Mouse (Mus musculus) MEL (cell line): ENCODE results near the gene Pip5k1b. TPM values are rescaled to one million over a fixed set of nuclear protein-coding genes. Genes with fewer than 3 reads are reported as not detected.

Experiments
- DNase-seq: peaks from one replicate; pipeline ENCODE4 v3.0.0; 2011; ENCODE audit warnings: low read depth, low spot score
- H3K27ac ChIP-seq: 2 replicates; pipeline ENCODE4 v1.5.1; 2012; ENCODE audit warnings: low read depth, mild to moderate bottlenecking, control low read depth, low read length, moderate library complexity; ENCODE audit not compliant: control insufficient read depth
- H3K27me3 ChIP-seq, 2 experiments: fragments of 150-350 bp in 1 of 2; sonication (generic) in 1 of 2; 2 replicates each; pipeline ENCODE4 v1.6.1; 2012; ENCODE audit warnings: low read length in 2 of 2, mild to moderate bottlenecking in 2 of 2, improper control_type of control experiment in 1 of 2, moderate library complexity in 1 of 2; ENCODE audit not compliant: insufficient read depth in 2 of 2, control insufficient read depth in 1 of 2
- H3K36me3 ChIP-seq, 2 experiments: 2 replicates each; pipeline ENCODE4 v1.6.1; 2012 to 2014; ENCODE audit warnings: low read length in 2 of 2, improper control_type of control experiment in 1 of 2, inconsistent platforms in 1 of 2, mild to moderate bottlenecking in 1 of 2; ENCODE audit not compliant: insufficient read depth in 2 of 2, control insufficient read depth in 1 of 2
- H3K4me1 ChIP-seq, 2 experiments: fragments of 150-350 bp in 1 of 2; sonication (generic) in 1 of 2; 2 replicates each; pipeline ENCODE4 v1.6.1; 2012; ENCODE audit warnings: low read length in 2 of 2, improper control_type of control experiment in 1 of 2, mild to moderate bottlenecking in 1 of 2; ENCODE audit not compliant: insufficient read depth in 2 of 2, control insufficient read depth in 1 of 2
- H3K4me3 ChIP-seq, 2 experiments: fragments of 150-350 bp in 1 of 2; sonication (generic) in 1 of 2; 2 replicates each; pipeline ENCODE4 v1.5.1; 2012; ENCODE audit warnings: low read depth in 2 of 2, low read length in 2 of 2, mild to moderate bottlenecking in 2 of 2, moderate library complexity in 2 of 2, control low read depth in 1 of 2, improper control_type of control experiment in 1 of 2; ENCODE audit not compliant: control insufficient read depth in 1 of 2, insufficient read depth in 1 of 2
- H3K79me2 ChIP-seq: 2 replicates; pipeline ENCODE4 v1.6.1; 2012; ENCODE audit warnings: mild to moderate bottlenecking, low read length, moderate library complexity; ENCODE audit not compliant: control insufficient read depth, poor library complexity, insufficient read depth
- H3K9ac ChIP-seq: 2 replicates; pipeline ENCODE4 v1.6.1; 2012; ENCODE audit warnings: low read depth, mild to moderate bottlenecking, control low read depth, low read length, moderate library complexity; ENCODE audit not compliant: control insufficient read depth, poor library complexity, severe bottlenecking
- H3K9me3 ChIP-seq: fragments of 150-350 bp; sonication (generic); replicated peaks from 2 replicates; pipeline ENCODE4 v1.6.1; 2012; ENCODE audit warnings: mild to moderate bottlenecking, low read length, improper control_type of control experiment, moderate library complexity; ENCODE audit not compliant: insufficient read depth
- BHLHE40 ChIP-seq: IDR thresholded peaks from 2 replicates; pipeline ENCODE4 v1.6.1; 2012; ENCODE audit warnings: low read depth, mild to moderate bottlenecking, inconsistent platforms, low read length, improper control_type of control experiment, borderline replicate concordance
- CHD1 ChIP-seq: IDR thresholded peaks from 2 replicates; pipeline ENCODE4 v1.6.1; 2012; ENCODE audit warnings: low read depth, mild to moderate bottlenecking, inconsistent platforms, low read length, improper control_type of control experiment
- CHD2 ChIP-seq: IDR thresholded peaks from 2 replicates; pipeline ENCODE4 v1.6.1; 2011; ENCODE audit warnings: low read length, improper control_type of control experiment
- CTCF ChIP-seq, 3 experiments: IDR thresholded peaks in 2 of 3; conservative IDR thresholded peaks in 1 of 3; 2 replicates each; pipeline ENCODE4 v1.5.1; 2011 to 2012; ENCODE audit warnings: low read length in 3 of 3, low read depth in 2 of 3, mild to moderate bottlenecking in 2 of 3, improper control_type of control experiment in 1 of 3, inconsistent platforms in 1 of 3, mixed read lengths in 1 of 3, moderate library complexity in 1 of 3; ENCODE audit not compliant: control insufficient read depth in 1 of 3, insufficient read depth in 1 of 3, poor library complexity in 1 of 3, severe bottlenecking in 1 of 3
- E2F4 ChIP-seq: IDR thresholded peaks from 2 replicates; pipeline ENCODE4 v1.6.1; 2011; ENCODE audit warnings: low read depth, low read length, improper control_type of control experiment, borderline replicate concordance
- EP300 ChIP-seq, 2 experiments: IDR thresholded peaks; 2 replicates each; pipeline ENCODE4 v1.6.1; 2011; ENCODE audit warnings: improper control_type of control experiment in 2 of 2, low read length in 2 of 2, low read depth in 1 of 2, mild to moderate bottlenecking in 1 of 2
- GABPA ChIP-seq: IDR thresholded peaks from 2 replicates; pipeline ENCODE4 v1.6.1; 2012; ENCODE audit warnings: low read depth, mild to moderate bottlenecking, inconsistent platforms, low read length, improper control_type of control experiment, moderate library complexity
- GATA1 ChIP-seq: IDR thresholded peaks from 2 replicates; pipeline ENCODE4 v1.6.1; 2011; ENCODE audit warnings: low read depth, low read length, improper control_type of control experiment
- HCFC1 ChIP-seq: IDR thresholded peaks from 2 replicates; pipeline ENCODE4 v1.6.1; 2012; ENCODE audit warnings: low read depth, mild to moderate bottlenecking, inconsistent platforms, low read length, improper control_type of control experiment, moderate library complexity
- JUND ChIP-seq: IDR thresholded peaks from 2 replicates; pipeline ENCODE4 v1.6.1; 2011; ENCODE audit warnings: low read depth, mild to moderate bottlenecking, improper control_type of control experiment, low read length
- KAT2A ChIP-seq: conservative IDR thresholded peaks from 2 replicates; pipeline ENCODE4 v1.6.1; 2012; ENCODE audit warnings: low read depth, low read length, improper control_type of control experiment, inconsistent platforms
- MAFK ChIP-seq: IDR thresholded peaks from 2 replicates; pipeline ENCODE4 v1.6.1; 2011; ENCODE audit warnings: low read depth, mild to moderate bottlenecking, low read length, improper control_type of control experiment, borderline replicate concordance
- MAX ChIP-seq: IDR thresholded peaks from 2 replicates; pipeline ENCODE4 v1.6.1; 2011; ENCODE audit warnings: low read length, improper control_type of control experiment
- MAZ ChIP-seq: IDR thresholded peaks from 2 replicates; pipeline ENCODE4 v1.6.1; 2012; ENCODE audit warnings: low read depth, mild to moderate bottlenecking, inconsistent platforms, low read length, improper control_type of control experiment
- MEF2A ChIP-seq: IDR thresholded peaks from 2 replicates; pipeline ENCODE4 v1.6.1; 2014; ENCODE audit warnings: low read depth, mild to moderate bottlenecking, inconsistent platforms, low read length, improper control_type of control experiment; ENCODE audit not compliant: poor library complexity, insufficient replicate concordance, severe bottlenecking; ENCODE audit errors: extremely low read depth
- MXI1 ChIP-seq: IDR thresholded peaks from 2 replicates; pipeline ENCODE4 v1.6.1; 2011; ENCODE audit warnings: mild to moderate bottlenecking, low read depth, low read length, improper control_type of control experiment
- MYB ChIP-seq: IDR thresholded peaks from 2 replicates; pipeline ENCODE4 v1.6.1; 2011; ENCODE audit warnings: mild to moderate bottlenecking, low read depth, low read length, improper control_type of control experiment
- MYC ChIP-seq: IDR thresholded peaks from 2 replicates; pipeline ENCODE4 v1.6.1; 2011; ENCODE audit warnings: low read depth, mild to moderate bottlenecking, low read length, improper control_type of control experiment, moderate library complexity
- POLR2AphosphoS2 ChIP-seq: IDR thresholded peaks from 2 replicates; pipeline ENCODE4 v1.6.1; 2011; ENCODE audit warnings: low read length, improper control_type of control experiment
- POLR2AphosphoS5 ChIP-seq: IDR thresholded peaks from 2 replicates; pipeline ENCODE4 v1.6.1; 2012; ENCODE audit warnings: low read depth, borderline replicate concordance, mild to moderate bottlenecking, inconsistent platforms, low read length, moderate library complexity, mixed read lengths
- RAD21 ChIP-seq: IDR thresholded peaks from 2 replicates; pipeline ENCODE4 v1.6.1; 2011; ENCODE audit warnings: mild to moderate bottlenecking, low read depth, low read length, improper control_type of control experiment
- RCOR1 ChIP-seq: IDR thresholded peaks from 2 replicates; pipeline ENCODE4 v1.6.1; 2012; ENCODE audit warnings: low read depth, mild to moderate bottlenecking, inconsistent platforms, low read length, improper control_type of control experiment
- SIN3A ChIP-seq: IDR thresholded peaks from 2 replicates; pipeline ENCODE4 v1.6.1; 2012; ENCODE audit warnings: low read length, improper control_type of control experiment, inconsistent platforms
- SMC3 ChIP-seq: IDR thresholded peaks from 2 replicates; pipeline ENCODE4 v1.6.1; 2011; ENCODE audit warnings: low read depth, low read length, improper control_type of control experiment
- TAL1 ChIP-seq: IDR thresholded peaks from 2 replicates; pipeline ENCODE4 v1.6.1; 2012; ENCODE audit warnings: mild to moderate bottlenecking, inconsistent platforms, low read length, moderate library complexity, mixed read lengths
- TBP ChIP-seq: IDR thresholded peaks from 2 replicates; pipeline ENCODE4 v1.8.0; 2011; ENCODE audit warnings: low read depth, low read length, improper control_type of control experiment
- TCF12 ChIP-seq: IDR thresholded peaks from 2 replicates; pipeline ENCODE4 v1.6.1; 2014; ENCODE audit warnings: low read depth, mild to moderate bottlenecking, inconsistent platforms, low read length, improper control_type of control experiment, moderate library complexity
- UBTF ChIP-seq: IDR thresholded peaks from 2 replicates; pipeline ENCODE4 v1.6.1; 2012; ENCODE audit warnings: low read depth, mild to moderate bottlenecking, inconsistent platforms, low read length, improper control_type of control experiment, moderate library complexity, borderline replicate concordance; ENCODE audit not compliant: insufficient read depth
- USF1 ChIP-seq: IDR thresholded peaks from 2 replicates; pipeline ENCODE4 v1.6.1; 2014; ENCODE audit warnings: low read depth, mild to moderate bottlenecking, inconsistent platforms, low read length, improper control_type of control experiment, moderate library complexity
- USF2 ChIP-seq, 2 experiments: IDR thresholded peaks; 2 replicates each; pipeline ENCODE4 v1.6.1; 2011 to 2012; ENCODE audit warnings: improper control_type of control experiment in 2 of 2, low read length in 2 of 2, borderline replicate concordance in 1 of 2, inconsistent platforms in 1 of 2, low read depth in 1 of 2, mild to moderate bottlenecking in 1 of 2; ENCODE audit not compliant: insufficient read depth in 1 of 2
- ZC3H11A ChIP-seq: IDR thresholded peaks from 2 replicates; pipeline ENCODE4 v1.6.1; 2012; ENCODE audit warnings: low read depth, mild to moderate bottlenecking, inconsistent platforms, low read length, improper control_type of control experiment
- ZKSCAN1 ChIP-seq: IDR thresholded peaks from 2 replicates; pipeline ENCODE4 v1.6.1; 2012; ENCODE audit warnings: low read depth, mild to moderate bottlenecking, inconsistent platforms, low read length, improper control_type of control experiment, moderate library complexity
- ZMIZ1 ChIP-seq: IDR thresholded peaks from 2 replicates; pipeline ENCODE4 v1.6.1; 2012; ENCODE audit warnings: low read depth, mild to moderate bottlenecking, inconsistent platforms, low read length, improper control_type of control experiment, moderate library complexity
- ZNF384 ChIP-seq: IDR thresholded peaks from 2 replicates; pipeline ENCODE4 v1.6.1; 2012; ENCODE audit warnings: low read depth, mild to moderate bottlenecking, inconsistent platforms, low read length, improper control_type of control experiment
- polyA plus RNA-seq, 2 experiments: library from polyadenylated mRNA; stranded (reverse) in 1 of 2; unstranded in 1 of 2; fragments of >175 nt in 1 of 2; fragments of >200 nt in 1 of 2; gene quantifications; 2 replicates each; pipeline versions ENCODE4 v1.2.1 to v1.2.4; 2012; ENCODE audit warnings: low replicate concordance in 2 of 2, low read depth in 1 of 2; ENCODE audit not compliant: insufficient read length in 2 of 2, insufficient read depth in 1 of 2, missing spikeins in 1 of 2
- total RNA-seq: library from RNA; depleted of rRNA; stranded (reverse); fragments of 300-350 nt; gene quantifications from 2 replicates; pipeline ENCODE4 v1.2.3, GENCODE M21; 2012

Gene Pip5k1b
- total and polyA plus RNA-seq, 3 experiments, result 3.4 to 10.0 TPM; not detected in 1

GRCm38 (mm10) chr19:24476929-24477882 is 78.5 kb downstream of the Pip5k1b start, which contains the start of gene Fam122a:
Gene Fam122a, minus strand, starts transcription at chr19:24477356.
- peak within 1 kb of the TSS; percentile 91 for H3K9ac ChIP-seq
- H3K27ac ChIP-seq, result peak within 1 kb of the TSS; percentile 92
- no peaks in the 10 kb centered on the region for H3K9me3 ChIP-seq
- DNase-seq, result peak; percentile 95
- peak within 1 kb of the TSS; percentile 77 to 89 for H3K4me3 ChIP-seq
- peaks cover 5 to 16% of the 10 kb centered on the region in 2 experiments for H3K4me1 ChIP-seq
- no peaks in the 10 kb centered on the region for H3K27me3 ChIP-seq
- H3K36me3 ChIP-seq, result peaks cover 0 to 13% of the 10 kb centered on the region in 2 experiments; a peak in 2 of 4 replicates
- H3K79me2 ChIP-seq, result peaks cover 20% of the 10 kb centered on the region
- TF ChIP-seq MXI1 (peak; percentile 61), MAZ (peak; percentile 96), HCFC1 (peak; percentile 88), CTCF (IDR thresholded peaks at IDR 0.05 in 2 of 3, conservative IDR thresholded peaks at IDR 0.05 in 1 of 3; ENCODE audit: control insufficient read depth in 1 of 3, insufficient read depth in 1 of 3, low read depth in 2 of 3, low read length in 3 of 3, poor library complexity in 1 of 3, severe bottlenecking in 1 of 3) (peak in 1 of 3 experiments; percentile 21; a peak in 1 of 6 replicates), RCOR1 (no peak), TBP (peak; percentile 52; the same call in 1 of the 2 replicates), E2F4 (no peak; the same call in 1 of the 2 replicates), ZKSCAN1 (no peak), MEF2A (no peak), MYB (0 out of 2 replicates have a peak, but pooled peaks have one; percentile 4), CHD2 (no peak), KAT2A (no peak; the same call in 1 of the 2 replicates), SIN3A (peak; percentile 67), JUND (no peak), USF2 (IDR thresholded peaks at IDR 0.05; ENCODE audit: borderline replicate concordance in 1 of 2, insufficient read depth in 1 of 2, low read depth in 1 of 2, low read length in 2 of 2) (no peak), ZNF384 (no peak), RAD21 (no peak), TCF12 (no peak), TAL1 (no peak), BHLHE40 (0 out of 2 replicates have a peak, but pooled peaks have one; percentile 36), POLR2AphosphoS2 (peak; percentile 75), UBTF (peak; percentile 69; the same call in 1 of the 2 replicates), POLR2AphosphoS5 (no peak), ZMIZ1 (peak; percentile 87), GATA1 (peak; percentile 56), MYC (no peak), SMC3 (no peak; the same call in 1 of the 2 replicates), USF1 (no peak), MAFK (no peak), ZC3H11A (peak; percentile 14; the same call in 1 of the 2 replicates), CHD1 (no peak), GABPA (no peak), EP300 (IDR thresholded peaks at IDR 0.05; ENCODE audit: low read depth in 1 of 2, low read length in 2 of 2) (no peak; a peak in 1 of 4 replicates), MAX (no peak; the same call in 1 of the 2 replicates)
